Mouse (Mus musculus) liver, embryonic 16.5 days (tissue): ENCODE results near the gene Ankib1. TPM values are rescaled to one million over a fixed set of nuclear protein-coding genes. Genes with fewer than 3 reads are reported as not detected.
"Not testable (repeated sequence)": the region's sequence is repeated elsewhere in the genome, so short reads cannot be mapped to it uniquely, and the experiment has no call there.

ENCODE experiments used
- ATAC-seq: fragments of 200-750 bp; cut with Nextera tagmentation; 2 replicates; pipeline ENCODE4 v1.8.0; 2017; ENCODE audit warnings: low read depth, mild to moderate bottlenecking, moderate number of reproducible peaks, moderate library complexity
- H3K27ac ChIP-seq: fragments of 300-500 bp; sonication (generic); 2 replicates; pipeline ENCODE4 v1.5.1; 2014; ENCODE audit warnings: mild to moderate bottlenecking, low read length
- H3K27me3 ChIP-seq: fragments of 300-500 bp; sonication (generic); 2 replicates; pipeline ENCODE4 v1.6.1; 2014; ENCODE audit warnings: low read depth, low read length, mixed read lengths; ENCODE audit not compliant: control insufficient read depth, insufficient read depth
- H3K36me3 ChIP-seq: fragments of 300-500 bp; sonication (generic); 2 replicates; pipeline ENCODE4 v1.6.1; 2014; ENCODE audit warnings: mild to moderate bottlenecking; ENCODE audit not compliant: control insufficient read depth, insufficient read depth
- H3K4me1 ChIP-seq: fragments of 300-500 bp; sonication (generic); 2 replicates; pipeline ENCODE4 v1.6.1; 2014; ENCODE audit warnings: low read depth, low read length, mixed read lengths; ENCODE audit not compliant: control insufficient read depth
- H3K4me2 ChIP-seq: fragments of 300-500 bp; sonication (generic); 2 replicates; pipeline ENCODE4 v1.6.1; 2014; ENCODE audit warnings: low read depth, low read length, mixed read lengths
- H3K4me3 ChIP-seq: fragments of 300-500 bp; sonication (generic); 2 replicates; pipeline ENCODE4 v1.5.1; 2014; ENCODE audit warnings: low read depth, mild to moderate bottlenecking, low read length
- H3K9ac ChIP-seq: fragments of 300-500 bp; sonication (generic); 2 replicates; pipeline ENCODE4 v1.6.1; 2014; ENCODE audit warnings: low read depth, low read length
- H3K9me3 ChIP-seq: fragments of 300-500 bp; sonication (generic); replicated peaks from 2 replicates; pipeline ENCODE4 v1.6.1; 2016; ENCODE audit warnings: low read length; ENCODE audit not compliant: control insufficient read depth
- WGBS: fragments of 180-500 bp; shearing (Covaris S2); extraction: QIAGEN DNeasy Blood & Tissue Kit; methylation state at CpG from one replicate; pipeline ENCODE4 v1.1.7; 2014; ENCODE audit not compliant: insufficient replicate concordance; 5-methylcytosine and 5-hydroxymethylcytosine counted together
- polyA plus RNA-seq: library from polyadenylated mRNA; unstranded; fragments of >200 nt; fragmentation: Nextera tagmentation; extraction: Ambion mirVana; gene quantifications from 2 replicates; pipeline ENCODE4 v1.2.1, GENCODE M21; 2015

The Ankib1 gene
- polyA plus RNA-seq, 1 experiment from 2014 or later: 2.8 TPM

DNA sequence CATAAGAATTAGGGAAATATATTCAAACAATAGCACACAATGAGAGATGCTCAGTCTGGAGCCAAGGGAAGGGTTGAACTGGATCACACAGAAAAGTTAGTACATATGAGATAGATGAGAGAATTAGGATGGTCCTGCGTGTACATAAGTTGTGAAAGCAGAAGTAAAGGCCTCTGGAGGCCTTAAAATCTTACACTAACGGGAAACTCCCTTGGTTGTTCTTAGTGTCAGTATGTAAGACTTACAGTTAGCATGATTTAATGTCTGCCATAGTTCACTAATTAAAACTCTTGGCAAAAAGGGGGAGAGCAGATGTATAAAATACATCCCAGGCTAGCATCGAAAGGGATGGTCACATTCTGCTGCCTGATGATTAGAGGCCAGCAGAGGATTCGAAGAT is 148.9 kb downstream of the Ankib1 start:
- no peaks in the 10 kb centered on the region for H3K9me3 ChIP-seq
- ATAC-seq: no peak
- no peak overlapping the region for H3K9ac ChIP-seq
- H3K4me2 ChIP-seq: no peak overlapping the region
- no peak overlapping the region for H3K27ac ChIP-seq
- WGBS: 74% methylated on average over 4 of the region's 4 CpGs
- H3K4me3 ChIP-seq: no peak overlapping the region
- no peaks in the 10 kb centered on the region for H3K27me3 ChIP-seq
- no peaks in the 10 kb centered on the region; the same call in 1 of the 2 replicates for H3K4me1 ChIP-seq
- no peaks in the 10 kb centered on the region for H3K36me3 ChIP-seq

DNA sequence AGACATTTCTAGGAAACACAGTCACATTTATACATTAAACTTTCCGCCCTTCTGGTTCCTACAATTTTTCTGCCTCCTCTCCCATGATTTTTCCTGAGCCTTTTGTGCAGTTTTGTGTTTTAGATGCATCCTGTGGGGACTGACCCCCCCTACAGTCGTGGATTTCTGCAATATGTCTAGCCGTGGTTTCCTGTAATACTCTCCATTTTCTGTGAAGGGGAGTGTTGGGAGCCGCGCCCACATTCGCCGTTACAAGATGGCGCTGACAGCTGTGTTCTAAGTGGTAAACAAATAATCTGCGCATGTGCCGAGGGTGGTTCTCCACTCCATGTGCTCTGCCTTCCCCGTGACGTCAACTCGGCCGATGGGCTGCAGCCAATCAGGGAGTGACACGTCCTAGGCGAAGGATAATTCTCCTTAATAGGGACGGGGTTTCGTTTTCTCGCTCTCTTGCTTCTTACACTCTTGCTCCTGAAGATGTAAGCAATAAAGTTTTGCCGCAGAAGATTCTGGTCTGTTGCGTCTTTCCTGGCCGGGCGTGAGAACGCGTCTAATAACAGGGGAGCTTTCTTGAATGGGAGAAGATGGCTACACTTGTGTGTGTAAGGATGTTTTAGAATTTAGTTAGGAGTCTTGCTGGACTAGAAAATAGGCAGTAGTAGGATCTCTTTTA is 149.7 kb downstream of the Ankib1 start:
- H3K36me3 ChIP-seq, H3K9me3 ChIP-seq, H3K4me2 ChIP-seq, ATAC-seq, H3K4me3 ChIP-seq, H3K27ac ChIP-seq, H3K9ac ChIP-seq, H3K4me1 ChIP-seq, H3K27me3 ChIP-seq: not testable (repeated sequence)
- 81% methylated on average over 14 of the region's 25 CpGs for WGBS

DNA sequence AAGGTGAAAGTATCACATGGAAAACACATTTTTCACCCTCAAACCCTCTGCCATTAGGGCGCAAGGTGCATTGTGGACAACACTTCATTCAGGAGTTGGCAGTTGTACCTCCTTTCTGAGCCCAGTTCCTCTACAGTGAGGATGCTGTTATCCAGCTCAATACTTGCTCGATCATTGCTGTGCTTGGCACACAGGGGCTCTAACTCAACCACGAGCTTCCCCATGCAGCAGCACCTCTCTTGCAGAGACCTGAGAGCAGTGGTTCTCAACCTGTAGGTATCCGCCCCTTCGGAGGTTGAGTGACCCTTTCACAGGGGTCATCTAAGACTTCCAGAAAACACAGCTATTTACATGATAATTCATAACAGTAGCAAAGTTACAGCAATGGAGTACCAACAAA is 151.1 kb downstream of the Ankib1 start:
- no peaks in the 10 kb centered on the region for H3K27me3 ChIP-seq
- H3K9ac ChIP-seq: no peak overlapping the region
- no peak overlapping the region for H3K27ac ChIP-seq
- H3K4me3 ChIP-seq: no peak overlapping the region
- peaks cover 4% of the 10 kb centered on the region for H3K4me1 ChIP-seq
- no peaks in the 10 kb centered on the region for H3K9me3 ChIP-seq
- H3K4me2 ChIP-seq: no peak overlapping the region
- no peak for ATAC-seq
- no peaks in the 10 kb centered on the region for H3K36me3 ChIP-seq
- 60% methylated on average over 5 of the region's 5 CpGs for WGBS

DNA sequence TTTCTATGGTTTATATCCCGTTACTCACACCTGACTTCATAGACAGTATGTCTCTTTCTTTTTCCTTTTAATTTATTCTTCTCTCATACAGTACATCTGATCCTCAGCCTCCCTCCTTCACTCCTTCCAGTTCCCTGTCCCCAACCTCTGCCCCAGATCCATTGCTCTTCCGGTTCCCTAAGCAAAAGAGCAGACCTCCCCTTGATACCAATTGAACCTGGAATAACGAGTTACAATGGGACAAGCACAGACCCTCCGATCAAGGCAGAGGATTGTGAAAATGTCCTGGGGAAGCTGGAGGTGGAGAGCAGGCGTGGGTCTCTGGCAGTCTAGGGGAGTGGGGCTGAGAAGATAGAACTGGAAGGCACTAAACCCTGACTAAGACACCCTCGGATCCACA is 151.8 kb downstream of the Ankib1 start, which contains the start of gene Tmbim7:
Gene Tmbim7 (plus strand): TSS at position 301 of the 400 bp plus-strand sequence.
- 62% methylated on average over 6 of the region's 6 CpGs for WGBS
- H3K4me1 ChIP-seq: peaks cover 7% of the 10 kb centered on the region
- no peak for ATAC-seq

DNA sequence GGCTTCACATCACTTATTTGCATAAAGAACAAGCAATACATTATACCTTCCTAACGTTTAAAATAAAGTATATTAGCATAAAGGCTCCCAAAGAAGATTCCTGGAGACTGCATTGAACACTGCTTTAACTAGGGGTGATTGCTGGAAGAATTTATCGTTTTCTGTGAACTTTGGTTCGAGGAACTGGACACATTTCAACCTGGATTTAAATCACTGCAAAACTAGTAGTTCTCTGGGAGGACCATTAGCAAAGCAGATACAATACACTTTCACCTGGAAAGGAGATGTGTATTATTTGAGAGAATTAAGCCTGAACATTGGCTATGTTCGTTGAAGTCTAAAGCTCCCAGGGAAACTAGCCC is 153.9 kb downstream of the Ankib1 start:
- no peak overlapping the region for H3K27ac ChIP-seq
- H3K4me1 ChIP-seq: peaks cover 11% of the 10 kb centered on the region
- no peaks in the 10 kb centered on the region for H3K9me3 ChIP-seq
- no peak overlapping the region for H3K4me3 ChIP-seq
- no peaks in the 10 kb centered on the region for H3K27me3 ChIP-seq
- 58% methylated on average over 4 of the region's 4 CpGs for WGBS
- H3K9ac ChIP-seq: no peak overlapping the region
- no peak for ATAC-seq
- peaks cover 6% of the 10 kb centered on the region for H3K36me3 ChIP-seq
- H3K4me2 ChIP-seq: no peak overlapping the region

More for the DNA sequence above, 151.8 kb downstream of the Ankib1 start, which contains the start of gene Tmbim7:
- no peaks in the 10 kb centered on the region for H3K36me3 ChIP-seq
- H3K9me3 ChIP-seq: no peaks in the 10 kb centered on the region
- no peak within 1 kb of the TSS for H3K27ac ChIP-seq
- H3K9ac ChIP-seq: no peak within 1 kb of the TSS
- no peaks in the 10 kb centered on the region for H3K27me3 ChIP-seq
- no peak within 1 kb of the TSS for H3K4me3 ChIP-seq
- H3K4me2 ChIP-seq: no peak within 1 kb of the TSS

DNA sequence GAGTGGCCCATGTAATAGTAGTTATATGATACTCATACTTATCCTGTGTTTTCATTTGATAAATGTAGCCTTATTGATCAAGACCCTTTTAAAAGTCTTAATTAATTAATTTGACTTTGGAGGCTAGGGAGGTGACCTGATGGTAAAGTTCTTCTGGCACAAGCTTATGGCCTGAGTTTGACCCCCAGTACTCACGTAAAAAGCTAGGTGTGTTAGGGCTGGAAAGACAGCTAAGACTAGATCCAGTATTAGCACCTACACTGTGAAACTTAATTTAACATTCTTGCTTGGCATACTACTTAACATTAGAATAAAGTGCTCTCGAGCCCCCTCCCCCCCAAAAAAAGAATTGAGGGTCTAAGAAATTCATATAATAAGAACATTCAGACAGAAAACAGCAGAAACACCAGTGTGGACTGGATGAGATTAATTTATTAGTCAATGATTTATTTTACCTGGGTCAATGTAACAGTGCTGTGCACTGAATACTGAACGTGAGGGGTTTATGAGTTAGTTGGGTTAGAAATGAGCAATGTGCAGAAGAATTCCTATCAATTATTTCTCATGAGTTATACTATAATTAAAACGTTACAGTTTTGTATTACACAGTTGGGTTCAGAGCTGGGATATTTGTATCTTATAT is 154.4 kb downstream of the Ankib1 start:
- H3K4me3 ChIP-seq: peak overlapping the region; percentile 99
- H3K9ac ChIP-seq: no peak overlapping the region
- no peak for ATAC-seq
- no peaks in the 10 kb centered on the region for H3K27me3 ChIP-seq
- WGBS: 38% methylated on average over 4 of the region's 4 CpGs
- no peaks in the 10 kb centered on the region for H3K9me3 ChIP-seq
- no peak overlapping the region for H3K27ac ChIP-seq
- H3K4me1 ChIP-seq: peaks cover 11% of the 10 kb centered on the region
- peak overlapping the region; percentile 77 for H3K4me2 ChIP-seq
- peaks cover 8% of the 10 kb centered on the region for H3K36me3 ChIP-seq

DNA sequence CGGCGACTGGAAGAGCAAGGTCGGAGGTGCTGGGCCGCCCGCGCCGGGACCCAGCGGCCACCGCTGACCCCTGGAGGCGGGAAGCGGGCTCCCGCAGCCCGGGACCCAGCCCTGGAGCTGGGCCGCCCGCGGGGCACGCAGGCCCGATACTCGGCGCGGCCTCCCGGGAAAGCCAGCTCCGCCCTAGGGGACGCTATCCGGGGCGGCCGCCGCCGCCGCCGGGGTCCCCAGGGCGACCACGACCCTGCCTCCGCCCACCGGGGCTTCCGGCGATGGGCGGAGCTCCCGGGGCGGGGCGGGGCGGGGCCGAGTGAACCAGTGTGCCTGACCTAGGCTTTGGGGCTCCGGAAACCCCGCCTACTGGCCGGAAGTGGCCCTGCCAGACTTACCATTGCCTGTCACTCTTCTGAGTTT is 155.0 kb downstream of the Ankib1 start:
- Histone ChIP-seq H3K4me3 (peak overlapping the region; percentile 99), H3K27me3 (no peaks in the 10 kb centered on the region), H3K4me1 (peaks cover 11% of the 10 kb centered on the region), H3K9me3 (no peaks in the 10 kb centered on the region), H3K36me3 (peaks cover 11% of the 10 kb centered on the region), H3K9ac (peak overlapping the region; percentile 92), H3K4me2 (peak overlapping the region; percentile 77), H3K27ac (peak overlapping the region; percentile 95)
- WGBS: under 1% methylated on average over 36 of the region's 46 CpGs
- ATAC-seq: peak; percentile 95

DNA sequence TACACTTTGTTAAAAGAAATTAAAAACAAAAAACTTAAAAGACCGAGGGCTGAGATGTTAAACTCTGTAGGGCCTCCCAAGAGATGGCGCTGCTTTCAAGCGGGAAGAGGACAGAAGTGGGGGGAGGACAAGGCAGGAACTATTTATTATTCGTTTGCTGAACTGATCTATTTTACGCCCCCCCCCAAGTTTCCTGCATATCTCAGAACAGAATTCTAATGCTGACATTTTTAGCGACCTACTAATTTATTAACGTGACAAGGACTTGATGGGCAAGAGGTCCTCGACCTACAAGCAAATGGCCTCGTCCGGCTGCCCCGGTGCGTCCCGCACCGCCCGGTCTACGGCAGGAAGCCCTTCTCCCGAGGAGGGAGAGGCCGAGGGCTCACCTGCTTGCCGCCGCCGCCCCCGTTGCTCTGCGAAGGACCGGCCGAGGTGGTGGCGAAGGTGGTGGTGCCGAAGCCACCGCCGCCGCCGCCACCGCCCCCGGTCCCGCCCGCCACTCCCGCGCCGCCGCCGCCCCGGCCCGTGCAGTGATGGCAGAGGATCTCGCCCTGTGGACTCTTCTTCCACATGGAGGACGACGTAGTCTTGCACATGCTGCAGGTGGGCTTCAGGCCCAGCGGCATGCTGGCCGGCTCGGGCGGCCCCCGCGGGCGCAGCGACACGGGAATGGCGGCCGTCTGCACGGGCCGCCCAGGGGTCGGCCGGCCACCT is 155.6 kb downstream of the Ankib1 start:
- H3K9me3 ChIP-seq: no peaks in the 10 kb centered on the region
- H3K36me3 ChIP-seq: peaks cover 11% of the 10 kb centered on the region
- H3K9ac ChIP-seq: peak overlapping the region; percentile 92
- H3K4me2 ChIP-seq: peak overlapping the region; percentile 77
- H3K4me1 ChIP-seq: peaks cover 11% of the 10 kb centered on the region
- H3K27ac ChIP-seq: peak overlapping the region; percentile 95
- no peaks in the 10 kb centered on the region for H3K27me3 ChIP-seq
- ATAC-seq: peak; percentile 69
- WGBS: under 1% methylated on average over 56 of the region's 60 CpGs
- H3K4me3 ChIP-seq: peak overlapping the region; percentile 99

DNA sequence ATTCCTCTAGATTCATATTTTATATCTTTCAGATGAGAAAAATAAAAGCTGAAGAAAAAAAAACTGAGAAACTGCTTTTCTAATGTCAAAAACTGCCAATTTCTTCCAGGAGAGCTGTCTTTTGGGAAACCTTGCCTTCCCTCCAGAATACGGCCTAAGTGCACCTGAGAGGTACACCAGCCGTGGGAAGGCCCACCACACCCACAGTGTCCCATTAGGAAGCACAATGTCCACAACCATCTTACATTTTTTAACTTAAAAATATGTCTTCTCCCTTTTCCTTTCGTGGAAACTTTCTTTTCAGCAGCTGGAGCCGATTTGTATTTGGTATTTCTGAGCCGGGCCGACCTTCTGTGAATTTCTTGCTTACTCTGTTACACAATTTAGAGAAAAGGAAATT is 156.2 kb downstream of the Ankib1 start:
- Histone ChIP-seq H3K27ac (peak overlapping the region; percentile 95), H3K4me1 (peaks cover 11% of the 10 kb centered on the region), H3K9me3 (no peaks in the 10 kb centered on the region), H3K4me2 (peak overlapping the region; percentile 77), H3K36me3 (peaks cover 15% of the 10 kb centered on the region), H3K9ac (peak overlapping the region; percentile 92), H3K27me3 (no peaks in the 10 kb centered on the region), H3K4me3 (peak overlapping the region; percentile 99)
- WGBS: 17% methylated on average over 6 of the region's 6 CpGs
- ATAC-seq: no peak
